Mouse (Mus musculus) limb, embryonic 10.5 days (tissue): Measurements from ENCODE around the gene Tgfbi. TPM values are rescaled to one million over a fixed set of nuclear protein-coding genes. Genes with fewer than 3 reads are reported as not detected.

Source experiments
- DNase-seq: peaks from one replicate; pipeline ENCODE4 v3.0.0-alpha.2; 2017; ENCODE audit warnings: low spot score
- H3K27ac ChIP-seq: fragments of 300-500 bp; sonication (generic); 2 replicates; pipeline ENCODE4 v1.5.1; 2016; ENCODE audit warnings: mild to moderate bottlenecking
- H3K27me3 ChIP-seq: fragments of 300-500 bp; sonication (generic); 2 replicates; pipeline ENCODE4 v1.6.1; 2016; ENCODE audit warnings: low read depth, mild to moderate bottlenecking; ENCODE audit not compliant: poor library complexity, severe bottlenecking
- H3K36me3 ChIP-seq: fragments of 300-500 bp; sonication (generic); 2 replicates; pipeline ENCODE4 v1.6.1; 2016; ENCODE audit warnings: mild to moderate bottlenecking, moderate library complexity
- H3K4me1 ChIP-seq: fragments of 300-500 bp; sonication (generic); 2 replicates; pipeline ENCODE4 v1.6.1; 2016
- H3K4me3 ChIP-seq: fragments of 300-500 bp; sonication (generic); 2 replicates; pipeline ENCODE4 v1.5.1; 2016; ENCODE audit warnings: mild to moderate bottlenecking, moderate library complexity
- H3K9me3 ChIP-seq: fragments of 300-500 bp; sonication (generic); replicated peaks from 2 replicates; pipeline ENCODE4 v1.6.1; 2016; ENCODE audit warnings: mild to moderate bottlenecking
- WGBS: fragments of 180-500 bp; shearing (Covaris S2); methylation state at CpG from one replicate; pipeline ENCODE4 v1.1.7; 2016; 5-methylcytosine and 5-hydroxymethylcytosine counted together
- polyA plus RNA-seq: library from polyadenylated mRNA; unstranded; fragments of >200 nt; fragmentation: Nextera tagmentation; extraction: Ambion mirVana; gene quantifications from 2 replicates; pipeline ENCODE4 v1.2.1, GENCODE M21; 2016

Tgfbi gene
- 26.3 and 38.9 TPM in 2 replicates for polyA plus RNA-seq

DNA sequence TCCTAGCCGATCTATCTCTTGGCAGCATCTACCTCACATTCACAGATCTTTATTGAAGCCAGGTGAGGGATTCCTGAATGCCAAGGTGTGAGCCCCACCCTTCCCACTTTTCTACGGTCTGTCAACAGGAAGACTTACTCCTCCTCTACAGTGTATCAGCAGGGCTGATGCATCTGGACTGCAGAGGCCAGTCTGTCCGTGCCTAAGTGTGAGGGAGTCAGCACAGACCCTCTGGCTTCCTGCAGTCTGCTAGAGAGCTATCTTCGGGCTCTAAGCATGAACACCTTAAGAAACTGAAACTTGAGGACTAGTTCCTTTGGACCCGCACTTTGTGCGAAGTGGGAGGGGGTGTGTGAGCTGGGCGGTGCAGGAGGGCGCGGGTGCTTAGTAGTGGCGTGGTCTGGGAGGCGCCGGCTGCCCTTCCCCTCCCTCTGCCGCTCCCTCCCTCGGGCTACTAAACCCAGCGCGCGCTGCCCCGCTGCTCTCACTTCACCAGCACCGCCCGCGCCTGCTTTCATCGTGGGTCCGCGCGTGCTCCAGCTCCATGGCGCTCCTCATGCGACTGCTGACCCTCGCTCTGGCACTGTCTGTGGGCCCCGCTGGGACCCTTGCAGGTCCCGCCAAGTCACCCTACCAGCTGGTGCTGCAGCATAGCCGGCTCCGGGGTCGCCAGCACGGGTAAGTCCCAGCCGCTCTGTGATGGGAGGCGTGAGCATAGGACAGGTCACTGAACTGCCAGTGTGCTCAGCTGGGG, at the start of gene Tgfbi:
Gene Tgfbi, plus strand, starts transcription at position 421 of the 754 bp plus-strand sequence.
- peak; percentile 81 for DNase-seq
- H3K27ac ChIP-seq, result peak within 1 kb of the TSS; percentile 93
- peak within 1 kb of the TSS; percentile 72 for H3K4me3 ChIP-seq
- WGBS, result 2% methylated on average over 36 of the region's 36 CpGs
- no peaks in the 10 kb centered on the region for H3K9me3 ChIP-seq
- peaks cover 77% of the 10 kb centered on the region for H3K4me1 ChIP-seq
- peaks cover 19% of the 10 kb centered on the region for H3K27me3 ChIP-seq
- H3K36me3 ChIP-seq, result peaks cover 6% of the 10 kb centered on the region

DNA sequence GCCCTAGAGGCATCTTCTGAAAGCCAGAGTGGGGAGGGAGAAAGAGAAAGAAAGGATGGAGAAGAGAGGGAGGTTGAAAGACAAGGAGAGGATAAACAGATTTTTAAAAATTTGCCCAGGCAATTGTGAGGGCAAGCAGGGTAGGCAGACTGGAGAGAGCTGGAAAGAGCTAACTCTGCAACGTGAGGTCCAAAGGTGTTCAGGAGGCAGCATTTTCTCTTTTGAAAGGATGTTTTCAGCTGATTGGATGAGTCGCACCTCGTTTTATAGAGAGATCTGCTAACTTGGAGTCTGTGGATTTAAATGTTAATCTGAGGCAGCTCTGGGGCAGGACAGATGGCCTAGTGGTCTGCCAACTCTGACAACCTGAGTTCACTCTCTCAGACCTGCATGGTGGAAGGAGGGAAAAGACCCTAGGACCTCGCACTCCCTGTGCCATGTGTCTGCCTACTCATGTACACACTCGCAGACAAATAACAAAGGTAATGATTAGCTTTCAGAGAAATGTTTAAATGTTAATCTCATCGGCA, 49.4 kb upstream of the Tgfbi start:
- Histone ChIP-seq H3K4me1 (no peaks in the 10 kb centered on the region; the same call in 1 of the 2 replicates), H3K27ac (no peak overlapping the region), H3K9me3 (no peaks in the 10 kb centered on the region), H3K27me3 (no peaks in the 10 kb centered on the region), H3K36me3 (no peaks in the 10 kb centered on the region), H3K4me3 (no peak overlapping the region)
- no peak for DNase-seq
- WGBS, result 85% methylated on average over 6 of the region's 6 CpGs

DNA sequence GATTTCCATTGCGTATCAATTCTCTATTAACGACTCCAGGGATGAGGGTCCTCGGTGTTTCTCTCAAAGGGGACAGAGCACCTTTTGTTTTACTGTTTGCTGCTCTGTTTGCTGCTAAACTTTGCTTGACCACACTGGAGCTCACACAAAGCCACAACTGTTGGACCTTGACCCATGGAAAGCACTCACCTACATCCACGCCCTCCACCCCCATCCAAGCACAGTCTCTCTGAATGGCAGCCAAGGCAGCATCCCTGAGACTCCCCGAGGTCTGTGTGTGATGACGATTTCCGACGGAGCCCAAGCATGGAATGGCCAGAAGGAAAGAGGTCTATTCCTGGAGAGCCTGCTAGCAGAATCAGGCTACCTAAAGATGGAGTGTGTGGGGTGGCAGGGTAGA, 48.2 kb upstream of the Tgfbi start:
- no peak for DNase-seq
- H3K27ac ChIP-seq, result peak overlapping the region; percentile 16; the same call in 1 of the 2 replicates

DNA sequence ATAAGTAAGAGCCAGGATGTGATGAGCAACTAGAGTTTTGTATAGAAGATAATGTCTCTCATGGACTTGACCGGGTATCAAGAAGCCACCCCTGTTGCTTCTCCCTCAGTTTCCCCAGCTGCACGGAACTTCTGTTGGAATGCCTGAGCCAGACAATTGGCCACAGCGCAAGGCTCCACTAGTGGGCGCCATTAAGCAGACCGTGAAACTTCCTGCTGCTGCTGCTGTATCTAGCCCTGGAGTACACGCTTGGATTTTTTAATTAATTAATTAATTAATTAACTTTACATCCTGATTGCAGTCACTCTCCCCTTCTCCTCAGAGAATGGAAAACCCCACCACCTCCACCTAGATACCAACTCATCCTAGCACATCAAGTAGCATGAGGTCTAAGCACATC, 46.2 kb upstream of the Tgfbi start:
- Histone ChIP-seq H3K27me3 (no peaks in the 10 kb centered on the region), H3K27ac (no peak overlapping the region), H3K4me3 (no peak overlapping the region), H3K9me3 (no peaks in the 10 kb centered on the region), H3K36me3 (no peaks in the 10 kb centered on the region), H3K4me1 (peaks cover 8% of the 10 kb centered on the region)
- 37% methylated on average over 6 of the region's 6 CpGs for WGBS
- peak; percentile 59 for DNase-seq

More for the DNA sequence above, 48.2 kb upstream of the Tgfbi start:
- WGBS, result 87% methylated on average over 8 of the region's 8 CpGs
- no peaks in the 10 kb centered on the region for H3K9me3 ChIP-seq
- no peaks in the 10 kb centered on the region for H3K27me3 ChIP-seq
- no peak overlapping the region for H3K4me3 ChIP-seq
- peaks cover under 1% of the 10 kb centered on the region for H3K4me1 ChIP-seq
- H3K36me3 ChIP-seq, result no peaks in the 10 kb centered on the region

DNA sequence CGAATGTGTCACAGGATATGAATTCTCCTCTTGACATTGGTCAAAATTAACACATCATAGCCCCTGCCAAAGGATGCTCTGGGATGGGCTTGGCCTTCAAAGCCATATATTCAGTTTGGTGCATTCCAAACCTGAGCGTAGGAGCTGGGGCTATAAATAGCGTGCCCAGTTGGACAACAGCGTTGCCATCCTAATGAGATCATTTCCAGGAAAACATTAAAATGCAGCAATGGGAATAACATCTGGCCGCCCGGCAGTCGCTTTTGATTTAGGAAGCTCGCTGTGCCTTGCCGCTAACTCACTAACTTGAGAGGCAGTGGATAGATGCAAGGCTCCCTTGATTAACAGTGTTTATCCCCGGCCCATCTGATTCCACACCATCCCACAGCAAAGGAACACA, 43.0 kb upstream of the Tgfbi start:
- no peak for DNase-seq
- Histone ChIP-seq H3K4me3 (no peak overlapping the region), H3K9me3 (no peaks in the 10 kb centered on the region), H3K27ac (no peak overlapping the region), H3K36me3 (no peaks in the 10 kb centered on the region), H3K27me3 (no peaks in the 10 kb centered on the region), H3K4me1 (peaks cover 11% of the 10 kb centered on the region)
- 74% methylated on average over 10 of the region's 10 CpGs for WGBS

DNA sequence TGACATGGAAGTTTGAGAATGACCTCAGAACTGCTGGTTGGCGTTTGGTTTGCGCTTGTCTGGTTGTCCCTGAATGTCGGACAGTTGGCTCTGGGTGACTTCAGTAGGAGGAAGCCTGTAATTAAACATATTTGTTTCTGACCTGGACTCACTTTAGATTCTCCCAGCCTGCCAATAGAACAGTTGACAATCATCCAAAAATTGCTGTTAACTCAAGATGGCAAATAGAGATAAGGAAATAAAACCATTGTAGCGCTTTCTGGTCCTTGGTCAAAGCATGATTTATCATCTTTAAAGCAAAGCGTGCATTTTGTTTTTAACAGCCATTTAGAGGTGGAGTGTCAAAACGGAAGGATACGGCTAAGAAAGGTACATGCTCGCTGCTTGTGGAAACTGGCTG, 37.7 kb upstream of the Tgfbi start:
- H3K9me3 ChIP-seq, result no peaks in the 10 kb centered on the region
- no peaks in the 10 kb centered on the region for H3K36me3 ChIP-seq
- WGBS, result 89% methylated on average over 8 of the region's 8 CpGs
- H3K27ac ChIP-seq, result no peak overlapping the region
- H3K4me1 ChIP-seq, result peaks cover 33% of the 10 kb centered on the region
- H3K27me3 ChIP-seq, result no peaks in the 10 kb centered on the region
- no peak overlapping the region for H3K4me3 ChIP-seq
- DNase-seq, result no peak

DNA sequence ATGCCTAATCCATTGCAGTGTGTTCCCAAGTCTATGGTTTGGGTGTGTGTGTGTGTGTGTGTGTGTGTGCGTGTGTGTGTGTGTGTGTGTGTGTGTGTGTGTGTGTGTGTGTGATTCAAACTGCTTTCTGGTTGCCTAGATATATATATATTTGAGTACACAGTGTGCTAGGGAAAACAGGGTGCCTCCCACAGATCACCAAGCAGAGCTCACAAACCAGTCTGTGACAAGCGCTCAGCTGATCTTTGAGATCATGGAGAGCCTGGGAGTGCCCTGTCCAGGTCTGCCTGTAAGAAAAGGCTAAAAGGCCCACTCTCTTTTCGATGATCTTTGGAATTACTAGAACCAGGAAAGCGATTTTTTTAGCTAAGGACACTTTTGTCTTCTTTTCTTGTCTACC, 34.2 kb upstream of the Tgfbi start:
- no peaks in the 10 kb centered on the region for H3K27me3 ChIP-seq
- H3K9me3 ChIP-seq, result no peaks in the 10 kb centered on the region
- no peaks in the 10 kb centered on the region for H3K36me3 ChIP-seq
- no peak overlapping the region; the same call in 1 of the 2 replicates for H3K27ac ChIP-seq
- H3K4me3 ChIP-seq, result no peak overlapping the region
- H3K4me1 ChIP-seq, result peaks cover 41% of the 10 kb centered on the region
- 78% methylated on average over 4 of the region's 4 CpGs for WGBS
- no peak for DNase-seq

DNA sequence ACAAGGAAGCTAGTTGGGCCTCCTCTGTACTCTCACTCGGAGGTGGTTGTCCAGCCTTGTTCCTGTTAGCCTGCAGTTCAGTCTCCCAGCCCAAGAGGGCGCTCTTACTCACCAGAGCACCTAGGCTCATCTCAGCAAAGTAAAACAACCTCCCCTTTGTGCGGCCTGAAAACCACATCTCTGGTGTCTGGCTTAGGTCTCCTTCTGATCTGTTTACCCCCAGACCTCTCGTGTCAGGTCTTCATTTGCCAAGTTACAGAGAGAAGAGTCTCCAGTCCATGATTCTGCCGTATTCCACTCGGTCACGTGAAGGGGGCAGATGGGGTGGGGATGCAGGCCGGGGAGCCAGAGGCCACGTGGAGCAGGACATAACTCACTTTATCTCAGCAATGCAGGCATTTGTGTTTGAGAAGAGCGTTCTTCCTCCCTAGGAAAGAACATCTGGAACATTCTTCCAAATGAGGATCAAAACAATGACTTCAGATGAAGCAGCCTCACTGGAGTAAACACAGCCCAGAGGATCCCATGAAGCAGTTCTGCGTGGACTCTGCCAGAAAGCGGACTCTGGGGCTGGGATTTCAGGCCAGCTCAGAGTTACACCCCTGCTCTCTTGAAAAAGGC, 33.5 kb upstream of the Tgfbi start:
- H3K36me3 ChIP-seq, result no peaks in the 10 kb centered on the region
- 63% methylated on average over 12 of the region's 12 CpGs for WGBS
- peak; percentile 80 for DNase-seq
- peak overlapping the region; percentile 85 for H3K27ac ChIP-seq
- no peak overlapping the region for H3K4me3 ChIP-seq
- no peaks in the 10 kb centered on the region for H3K27me3 ChIP-seq
- peaks cover 48% of the 10 kb centered on the region for H3K4me1 ChIP-seq
- H3K9me3 ChIP-seq, result no peaks in the 10 kb centered on the region

DNA sequence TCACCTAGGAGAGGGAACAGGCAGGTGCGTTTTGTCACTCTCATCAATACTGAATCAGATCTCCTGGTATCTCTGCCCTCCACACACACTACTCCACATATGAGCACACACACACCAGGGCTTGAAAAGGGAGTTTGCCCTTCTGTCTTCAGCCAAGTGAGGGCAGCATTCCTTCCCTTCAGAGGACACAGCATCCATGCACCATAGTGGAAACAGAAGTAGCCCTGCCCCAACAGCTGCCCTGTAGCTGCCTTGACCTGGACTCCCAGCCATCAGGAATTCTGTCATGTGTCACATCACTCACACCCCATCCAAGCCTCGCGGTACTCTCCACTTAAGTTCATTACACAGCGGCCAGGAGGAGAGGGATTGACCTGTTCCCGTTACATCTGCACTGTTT, 31.2 kb upstream of the Tgfbi start:
- Histone ChIP-seq H3K27ac (peak overlapping the region; percentile 73), H3K27me3 (no peaks in the 10 kb centered on the region), H3K4me3 (no peak overlapping the region), H3K9me3 (no peaks in the 10 kb centered on the region), H3K36me3 (no peaks in the 10 kb centered on the region), H3K4me1 (peaks cover 64% of the 10 kb centered on the region)
- 31% methylated on average over 5 of the region's 5 CpGs for WGBS
- peak; percentile 46 for DNase-seq

DNA sequence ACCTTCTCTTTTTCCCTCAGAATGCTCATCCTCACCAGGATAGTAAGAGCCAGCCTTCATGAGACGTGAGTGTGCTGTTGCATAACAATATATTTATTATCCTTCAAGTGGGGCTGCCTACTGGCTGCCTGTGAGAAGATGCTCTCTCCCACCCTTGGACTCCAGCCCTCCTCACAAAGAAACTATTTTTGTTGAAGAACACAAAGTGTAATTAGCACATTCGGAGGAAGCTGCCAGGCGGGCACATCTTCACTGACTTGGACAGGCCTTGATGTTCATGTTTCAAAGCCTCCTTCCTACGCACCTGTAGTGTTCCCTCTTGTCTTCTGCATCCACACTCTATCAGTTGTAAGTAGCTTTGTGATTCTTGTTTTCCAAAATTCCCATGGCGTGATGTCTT, 28.9 kb upstream of the Tgfbi start:
- Histone ChIP-seq H3K4me1 (peaks cover 73% of the 10 kb centered on the region), H3K36me3 (no peaks in the 10 kb centered on the region), H3K9me3 (no peaks in the 10 kb centered on the region), H3K27me3 (no peaks in the 10 kb centered on the region), H3K27ac (peak overlapping the region; percentile 96), H3K4me3 (no peak overlapping the region)
- DNase-seq, result no peak
- WGBS, result 87% methylated on average over 5 of the region's 5 CpGs

DNA sequence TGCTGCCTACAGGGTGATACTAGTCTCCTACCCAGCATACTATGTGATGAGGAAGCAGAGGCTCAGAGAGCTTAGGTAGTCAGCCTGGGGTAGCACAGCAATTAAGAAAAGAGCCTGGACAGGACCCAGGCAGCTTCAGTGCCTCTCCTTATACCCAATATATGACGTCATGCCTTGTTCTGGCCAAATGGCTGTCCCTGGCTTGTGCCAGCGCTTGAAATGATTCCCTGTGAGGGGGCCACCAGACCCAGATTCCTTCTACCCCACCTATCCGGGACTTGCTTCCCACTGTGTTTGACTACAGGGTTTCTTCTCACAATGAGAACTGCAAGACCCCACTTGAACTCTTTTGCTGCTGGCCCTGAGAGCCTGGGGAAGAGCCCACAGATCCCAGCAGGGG, 27.8 kb upstream of the Tgfbi start:
- Histone ChIP-seq H3K4me1 (peaks cover 63% of the 10 kb centered on the region), H3K36me3 (no peaks in the 10 kb centered on the region), H3K27ac (peak overlapping the region; percentile 96), H3K27me3 (no peaks in the 10 kb centered on the region), H3K4me3 (peak overlapping the region; percentile 38), H3K9me3 (no peaks in the 10 kb centered on the region)
- WGBS, result 5% methylated on average over 3 of the region's 3 CpGs
- no peak for DNase-seq

DNA sequence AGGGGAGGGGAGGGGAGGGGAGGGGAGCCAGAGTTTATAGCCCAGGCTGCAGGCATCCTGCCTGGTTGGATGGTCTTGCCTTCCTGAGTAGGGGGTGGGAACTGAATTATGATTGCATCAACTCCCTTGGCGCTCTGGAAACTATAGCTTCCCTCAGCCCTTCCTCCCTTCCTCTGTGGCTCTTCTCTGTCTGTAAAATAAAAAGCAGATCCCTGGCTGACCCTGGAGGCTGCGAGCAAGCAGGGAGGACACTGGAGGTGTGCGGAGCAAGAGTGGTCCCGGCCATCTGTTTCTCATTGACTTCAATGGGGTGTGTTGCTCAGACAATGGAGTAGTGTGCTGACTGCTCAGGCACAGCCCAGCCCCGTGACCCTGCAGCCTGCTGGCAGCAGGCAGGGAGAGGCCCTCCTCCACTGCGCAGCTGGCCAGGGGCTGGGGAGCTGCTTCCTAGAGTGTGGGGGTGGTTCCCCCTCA, 27.3 kb upstream of the Tgfbi start:
- Histone ChIP-seq H3K27me3 (no peaks in the 10 kb centered on the region), H3K4me1 (peaks cover 61% of the 10 kb centered on the region), H3K36me3 (no peaks in the 10 kb centered on the region), H3K27ac (peak overlapping the region; percentile 96), H3K9me3 (no peaks in the 10 kb centered on the region), H3K4me3 (peak overlapping the region; percentile 38)
- under 1% methylated on average over 6 of the region's 6 CpGs for WGBS
- peak; percentile 94 for DNase-seq

DNA sequence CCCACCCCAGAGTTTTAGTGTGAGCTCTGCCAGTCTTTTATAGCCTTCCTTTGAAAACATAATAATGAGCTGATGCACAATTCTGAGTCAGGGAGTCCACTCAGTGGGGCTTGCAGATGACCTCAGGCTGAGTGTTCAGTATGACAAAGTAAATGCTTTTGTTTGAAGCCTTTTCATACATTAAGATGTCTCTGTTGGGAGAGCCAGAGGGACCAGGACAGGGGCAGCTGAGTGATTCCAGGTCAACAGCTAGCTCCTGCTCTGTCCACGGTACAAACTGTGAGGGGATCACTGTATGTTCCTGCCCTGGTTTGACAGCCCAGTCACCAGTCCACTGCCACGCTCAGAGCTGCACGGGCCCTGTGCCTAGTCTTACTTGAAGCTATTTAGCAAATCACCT, 26.6 kb upstream of the Tgfbi start:
- H3K9me3 ChIP-seq, result no peaks in the 10 kb centered on the region
- 12% methylated on average over 3 of the region's 3 CpGs for WGBS

More for the DNA sequence above, 26.6 kb upstream of the Tgfbi start:
- no peaks in the 10 kb centered on the region for H3K36me3 ChIP-seq
- peak overlapping the region; percentile 96 for H3K27ac ChIP-seq
- H3K4me3 ChIP-seq, result peak overlapping the region; percentile 38
- no peaks in the 10 kb centered on the region for H3K27me3 ChIP-seq
- DNase-seq, result peak; percentile 59
- peaks cover 61% of the 10 kb centered on the region for H3K4me1 ChIP-seq
